Mouse (Mus musculus) liver, adult 2 months (tissue): ENCODE data around the gene Spem1. TPM values are rescaled to one million over a fixed set of nuclear protein-coding genes. Genes with fewer than 3 reads are reported as not detected.

Experiments
- DNase-seq: peaks from one replicate; pipeline ENCODE4 v3.0.0-alpha.2; 2011; ENCODE audit warnings: low read depth, low spot score; ENCODE audit errors: extremely low read depth
- H3K27ac ChIP-seq: fragments of 200-500 bp; replicated peaks from 2 replicates; pipeline ENCODE4 v1.5.1; 2012; ENCODE audit warnings: low read depth, mild to moderate bottlenecking, control low read depth, inconsistent platforms, low read length; ENCODE audit not compliant: insufficient read depth
- H3K27me3 ChIP-seq: fragments of 200-500 bp; 2 replicates; pipeline ENCODE4 v1.6.1; 2012; ENCODE audit warnings: mild to moderate bottlenecking, moderate library complexity, low read length, inconsistent platforms; ENCODE audit not compliant: control insufficient read depth, insufficient read depth
- H3K36me3 ChIP-seq: fragments of 200-500 bp; 2 replicates; pipeline ENCODE4 v1.6.1; 2012; ENCODE audit warnings: low read length, inconsistent platforms; ENCODE audit not compliant: control insufficient read depth, insufficient read depth
- H3K4me1 ChIP-seq: fragments of 200-500 bp; 2 replicates; pipeline ENCODE4 v1.6.1; 2011; ENCODE audit warnings: low read length; ENCODE audit not compliant: control insufficient read depth, insufficient read depth
- H3K4me3 ChIP-seq: fragments of 200-500 bp; 2 replicates; pipeline ENCODE4 v1.5.1; 2011; ENCODE audit warnings: low read depth, mild to moderate bottlenecking, control low read depth, low read length, moderate library complexity; ENCODE audit not compliant: insufficient read depth
- H3K79me2 ChIP-seq: fragments of 200-500 bp; 2 replicates; pipeline ENCODE4 v1.6.1; 2012; ENCODE audit warnings: inconsistent platforms, mild to moderate bottlenecking, low read length, moderate library complexity; ENCODE audit not compliant: control insufficient read depth, insufficient read depth
- H3K9ac ChIP-seq: fragments of 200-500 bp; 2 replicates; pipeline ENCODE4 v1.6.1; 2012; ENCODE audit warnings: low read depth, mild to moderate bottlenecking, control low read depth, inconsistent platforms, low read length
- CTCF ChIP-seq: fragments of 200-500 bp; IDR thresholded peaks from 2 replicates; pipeline ENCODE4 v1.5.1; 2011; ENCODE audit warnings: low read depth, low read length, control low read depth
- POLR2A ChIP-seq: fragments of 200-500 bp; IDR thresholded peaks from 2 replicates; pipeline ENCODE4 v1.6.1; 2011; ENCODE audit warnings: low read length, control low read depth; ENCODE audit not compliant: insufficient read depth; ENCODE audit errors: extremely low read depth
- WGBS: fragments of 180-500 bp; shearing (Covaris S2); methylation state at CpG from one replicate; pipeline ENCODE4 v1.1.7; 2018; 5-methylcytosine and 5-hydroxymethylcytosine counted together
- polyA plus RNA-seq: library from polyadenylated mRNA; depleted of rRNA; stranded (reverse); fragments of >200 nt; gene quantifications from 2 replicates; pipeline ENCODE4 v1.2.3, GENCODE M21; 2012
- total RNA-seq: library from RNA; depleted of rRNA; stranded (reverse); fragments of >200 nt; gene quantifications from 2 replicates; pipeline ENCODE4 v1.2.3, GENCODE M21; 2014

Spem1 gene
- total and polyA plus RNA-seq, 2 experiments, result not detected

- WGBS, result under 1% methylated on average over 34 of the region's 34 CpGs
- Histone ChIP-seq H3K79me2 (no peaks in the 10 kb centered on the region), H3K27me3 (0 out of 2 replicates have a peak, but pooled peaks cover 3% of the 10 kb centered on the region), H3K4me1 (peaks cover 2% of the 10 kb centered on the region), H3K27ac (peak within 1 kb of the TSS; percentile 94), H3K4me3 (peak within 1 kb of the TSS; percentile 94), H3K9ac (peak within 1 kb of the TSS; percentile 90), H3K36me3 (no peaks in the 10 kb centered on the region)
- peak; percentile 97 for DNase-seq
- TF ChIP-seq POLR2A, result peak; percentile 89
- no peak for TF ChIP-seq CTCF
Observed at GRCm38 (mm10) chr11:69837952-69838713, 16.2 kb upstream of the Spem1 start, which contains the start of gene Tmem256. TSS of gene Tmem256 (plus strand) at chr11:69838514.

GRCm38 (mm10) chr11:69837604-69837951 is 15.6 kb upstream of the Spem1 start, which contains the start of gene Nlgn2:
TSS of gene Nlgn2 (minus strand) at chr11:69837784.
- H3K27me3 ChIP-seq, result 0 out of 2 replicates have a peak, but pooled peaks cover 3% of the 10 kb centered on the region
- no peak for TF ChIP-seq CTCF
- 0 out of 2 replicates have a peak, but pooled peaks have one; percentile 19 for TF ChIP-seq POLR2A
- H3K9ac ChIP-seq, result peak within 1 kb of the TSS; percentile 90
- H3K79me2 ChIP-seq, result no peaks in the 10 kb centered on the region
- H3K4me1 ChIP-seq, result peaks cover 2% of the 10 kb centered on the region
- peak within 1 kb of the TSS; percentile 94 for H3K4me3 ChIP-seq
- DNase-seq, result no peak
- 0% methylated on average over 29 of the region's 32 CpGs for WGBS
- no peaks in the 10 kb centered on the region for H3K36me3 ChIP-seq
- peak within 1 kb of the TSS; percentile 94 for H3K27ac ChIP-seq

- Histone ChIP-seq H3K9ac (peak overlapping the region; percentile 53), H3K27ac (no peak overlapping the region), H3K27me3 (0 out of 2 replicates have a peak, but pooled peaks cover 3% of the 10 kb centered on the region), H3K36me3 (no peaks in the 10 kb centered on the region), H3K4me3 (peak overlapping the region; percentile 72), H3K79me2 (no peaks in the 10 kb centered on the region), H3K4me1 (peaks cover 2% of the 10 kb centered on the region)
- TF ChIP-seq POLR2A, result no peak
- no peak for TF ChIP-seq CTCF
- 7% methylated on average over 49 of the region's 52 CpGs for WGBS
- DNase-seq, result no peak
Observed at GRCm38 (mm10) chr11:69836703-69837576, 15.0 kb upstream of the Spem1 start.

- no peak overlapping the region for H3K9ac ChIP-seq
- peaks cover 2% of the 10 kb centered on the region for H3K4me1 ChIP-seq
- H3K27ac ChIP-seq, result no peak overlapping the region
- TF ChIP-seq CTCF (no peak), POLR2A (no peak)
- H3K27me3 ChIP-seq, result 0 out of 2 replicates have a peak, but pooled peaks cover 3% of the 10 kb centered on the region
- no peaks in the 10 kb centered on the region for H3K79me2 ChIP-seq
- DNase-seq, result no peak
- H3K4me3 ChIP-seq, result no peak overlapping the region
- WGBS, result 34% methylated on average over 4 of the region's 4 CpGs
- no peaks in the 10 kb centered on the region for H3K36me3 ChIP-seq
Observed at GRCm38 (mm10) chr11:69835966-69836335, 14.0 kb upstream of the Spem1 start.

GRCm38 (mm10) chr11:69835326-69835965 is 13.5 kb upstream of the Spem1 start:
- 0 out of 2 replicates have a peak, but pooled peaks cover 3% of the 10 kb centered on the region for H3K27me3 ChIP-seq
- H3K36me3 ChIP-seq, result no peaks in the 10 kb centered on the region
- no peaks in the 10 kb centered on the region for H3K79me2 ChIP-seq
- WGBS, result 64% methylated on average over 9 of the region's 9 CpGs
- TF ChIP-seq POLR2A, result no peak
- H3K4me1 ChIP-seq, result peaks cover 2% of the 10 kb centered on the region
- DNase-seq, result no peak
- H3K9ac ChIP-seq, result no peak overlapping the region
- no peak overlapping the region for H3K4me3 ChIP-seq
- no peak overlapping the region for H3K27ac ChIP-seq
